Mouse (Mus musculus) urinary bladder, postnatal 25 days (tissue): ENCODE measurements around the gene Zfp784.
"Not testable (repeated sequence)": the region's sequence is repeated elsewhere in the genome, so short reads cannot be mapped to it uniquely, and the experiment has no call there.

Experiments
- DNase-seq: peaks from one replicate; pipeline ENCODE4 v3.0.0; 2022; ENCODE audit warnings: low spot score

Gene Zfp784

GRCm38 (mm10) chr7:5038109-5038732 is at the start of gene Zfp784:
Gene Zfp784 (minus strand): TSS chr7:5038446.
- DNase-seq = peak; percentile 94

GRCm38 (mm10) chr7:5087886-5088285 is 49.6 kb upstream of the Zfp784 start:
- DNase-seq = no peak

GRCm38 (mm10) chr7:5086921-5087440 is 48.7 kb upstream of the Zfp784 start:
- no peak for DNase-seq

GRCm38 (mm10) chr7:5085512-5085911 is 47.3 kb upstream of the Zfp784 start:
- DNase-seq = no peak

GRCm38 (mm10) chr7:5083325-5084105 is 45.3 kb upstream of the Zfp784 start:
- no peak for DNase-seq

GRCm38 (mm10) chr7:5081939-5082338 is 43.7 kb upstream of the Zfp784 start:
- DNase-seq = no peak

- no peak for DNase-seq
These were observed 43.0 kb upstream of the Zfp784 start for GRCm38 (mm10) chr7:5081241-5081640.

- DNase-seq = no peak
These were observed 42.6 kb upstream of the Zfp784 start for GRCm38 (mm10) chr7:5080815-5081214.

- peak; percentile 94 for DNase-seq
These were observed 41.9 kb upstream of the Zfp784 start, which contains the start of gene Epn1 for GRCm38 (mm10) chr7:5080010-5080751. Gene Epn1 (plus strand): TSS chr7:5080235.

GRCm38 (mm10) chr7:5079365-5080009 is 41.2 kb upstream of the Zfp784 start:
- not testable (repeated sequence) for DNase-seq

GRCm38 (mm10) chr7:5076931-5077330 is 38.7 kb upstream of the Zfp784 start:
- no peak for DNase-seq

- DNase-seq = no peak
These were observed 36.7 kb upstream of the Zfp784 start for GRCm38 (mm10) chr7:5074984-5075383.

- DNase-seq = no peak
These were observed 35.3 kb upstream of the Zfp784 start for GRCm38 (mm10) chr7:5073586-5073985.

- no peak for DNase-seq
These were observed 26.6 kb upstream of the Zfp784 start for GRCm38 (mm10) chr7:5064886-5065285.

GRCm38 (mm10) chr7:5062360-5063001 is 24.2 kb upstream of the Zfp784 start:
- no peak for DNase-seq

GRCm38 (mm10) chr7:5061774-5062359 is 23.6 kb upstream of the Zfp784 start, which contains the start of gene U2af2:
Gene U2af2 (plus strand): TSS chr7:5062143.
- DNase-seq = peak; percentile 92

- DNase-seq = peak; percentile 97
These were observed 22.9 kb upstream of the Zfp784 start for GRCm38 (mm10) chr7:5060944-5061773.

- peak; percentile 70 for DNase-seq
These were observed 22.0 kb upstream of the Zfp784 start for GRCm38 (mm10) chr7:5060239-5060731.

- no peak for DNase-seq
These were observed 21.2 kb upstream of the Zfp784 start for GRCm38 (mm10) chr7:5059421-5059820.

- no peak for DNase-seq
These were observed 20.4 kb upstream of the Zfp784 start for GRCm38 (mm10) chr7:5058631-5059030.
